Mouse (Mus musculus) forebrain, embryonic 14.5 days (tissue): ENCODE measurements at regions not wholly inside any gene's neighbourhood (a gene's known extent, or its start where the extent isn't known, plus 50 kb on each side); places are given as distances from the start of the nearest gene placed in this dataset.

ENCODE experiments used
- ATAC-seq: fragments of 200-750 bp; cut with Nextera tagmentation; 2 replicates; pipeline ENCODE4 v1.8.0; 2017; ENCODE audit warnings: mild to moderate bottlenecking, moderate library complexity
- DNase-seq: peaks from one replicate; pipeline ENCODE4 v3.0.0-alpha.2; 2015; ENCODE audit warnings: low spot score
- H3K27ac ChIP-seq: fragments of 300-500 bp; sonication (generic); 2 replicates; pipeline ENCODE4 v1.5.1; 2014; ENCODE audit warnings: low read depth, mild to moderate bottlenecking, control low read depth, low read length, moderate library complexity
- H3K27me3 ChIP-seq: fragments of 300-500 bp; sonication (generic); replicated peaks from 2 replicates; pipeline ENCODE4 v1.6.1; 2014; ENCODE audit warnings: low read length, control low read depth, mixed read lengths; ENCODE audit not compliant: control insufficient read depth, insufficient read depth
- H3K36me3 ChIP-seq: fragments of 300-500 bp; sonication (generic); 2 replicates; pipeline ENCODE4 v1.6.1; 2014; ENCODE audit warnings: low read length, control low read depth; ENCODE audit not compliant: control insufficient read depth, insufficient read depth
- H3K4me1 ChIP-seq: fragments of 300-500 bp; sonication (generic); 2 replicates; pipeline ENCODE4 v1.6.1; 2014; ENCODE audit warnings: antibody characterized with exemption, low read length, control low read depth; ENCODE audit not compliant: control insufficient read depth, insufficient read depth
- H3K4me2 ChIP-seq: fragments of 300-500 bp; sonication (generic); 2 replicates; pipeline ENCODE4 v1.6.1; 2014; ENCODE audit warnings: mild to moderate bottlenecking, control low read depth, low read length
- H3K4me3 ChIP-seq: fragments of 300-500 bp; sonication (generic); 2 replicates; pipeline ENCODE4 v1.5.1; 2014; ENCODE audit warnings: low read depth, low read length, control low read depth
- H3K9ac ChIP-seq: fragments of 300-500 bp; sonication (generic); 2 replicates; pipeline ENCODE4 v1.6.1; 2014; ENCODE audit warnings: mild to moderate bottlenecking, low read length, control low read depth, moderate library complexity
- H3K9me3 ChIP-seq: fragments of 300-500 bp; sonication (generic); replicated peaks from 2 replicates; pipeline ENCODE4 v1.6.1; 2016; ENCODE audit warnings: low read length, control low read depth, mixed read lengths; ENCODE audit not compliant: control insufficient read depth
- WGBS: fragments of 180-500 bp; shearing (Covaris S2); extraction: QIAGEN DNeasy Blood & Tissue Kit; methylation state at CpG from one replicate; pipeline ENCODE4 v1.1.7; 2014; 5-methylcytosine and 5-hydroxymethylcytosine counted together

GRCm38 (mm10) chr6:50980311-50980710, 326.1 kb upstream of the Npvf start:
- Histone ChIP-seq H3K9ac (no peak overlapping the region), H3K4me1 (peaks cover 17% of the 10 kb centered on the region), H3K4me2 (no peak overlapping the region), H3K9me3 (no peaks in the 10 kb centered on the region), H3K36me3 (no peaks in the 10 kb centered on the region), H3K27me3 (no peaks in the 10 kb centered on the region), H3K27ac (no peak overlapping the region), H3K4me3 (no peak overlapping the region)
- WGBS = 90% methylated on average over 4 of the region's 4 CpGs
- no peak for ATAC-seq
- no peak for DNase-seq

- no peaks in the 10 kb centered on the region for H3K27me3 ChIP-seq
- no peak for ATAC-seq
- H3K27ac ChIP-seq = no peak overlapping the region
- peaks cover 20% of the 10 kb centered on the region for H3K4me1 ChIP-seq
- no peak overlapping the region for H3K4me3 ChIP-seq
- H3K9ac ChIP-seq = no peak overlapping the region
- no peak for DNase-seq
- 59% methylated on average over 7 of the region's 7 CpGs for WGBS
- H3K36me3 ChIP-seq = no peaks in the 10 kb centered on the region
- H3K9me3 ChIP-seq = no peaks in the 10 kb centered on the region
- no peak overlapping the region for H3K4me2 ChIP-seq
Measured at GRCm38 (mm10) chr6:50981702-50982309, 327.6 kb upstream of the Npvf start.

- ATAC-seq = no peak
- DNase-seq = no peak
- Histone ChIP-seq H3K36me3 (no peaks in the 10 kb centered on the region), H3K9me3 (no peaks in the 10 kb centered on the region), H3K9ac (no peak overlapping the region), H3K4me1 (peaks cover 14% of the 10 kb centered on the region), H3K4me2 (no peak overlapping the region), H3K4me3 (no peak overlapping the region), H3K27ac (no peak overlapping the region), H3K27me3 (no peaks in the 10 kb centered on the region)
- WGBS = 85% methylated on average over 4 of the region's 4 CpGs
Measured at GRCm38 (mm10) chr6:50982856-50983255, 328.6 kb upstream of the Npvf start.

GRCm38 (mm10) chr6:50983511-50984099, 329.4 kb upstream of the Npvf start:
- Histone ChIP-seq H3K27ac (no peak overlapping the region), H3K36me3 (no peaks in the 10 kb centered on the region), H3K9me3 (no peaks in the 10 kb centered on the region), H3K27me3 (no peaks in the 10 kb centered on the region), H3K4me3 (no peak overlapping the region), H3K4me1 (peaks cover 14% of the 10 kb centered on the region), H3K9ac (no peak overlapping the region), H3K4me2 (no peak overlapping the region)
- DNase-seq (no peak), ATAC-seq (no peak)
- whole genome bisulfite sequencing = 33% methylated on average over 8 of the region's 8 CpGs

GRCm38 (mm10) chr6:50984157-50984905, 330.1 kb upstream of the Npvf start:
- H3K36me3 ChIP-seq = no peaks in the 10 kb centered on the region
- peaks cover 14% of the 10 kb centered on the region for H3K4me1 ChIP-seq
- no peak overlapping the region for H3K27ac ChIP-seq
- DNase-seq = peak; percentile 45
- H3K4me3 ChIP-seq = no peak overlapping the region
- no peak overlapping the region for H3K4me2 ChIP-seq
- no peak overlapping the region for H3K9ac ChIP-seq
- H3K9me3 ChIP-seq = no peaks in the 10 kb centered on the region
- ATAC-seq = no peak; the same call in 1 of the 2 replicates
- H3K27me3 ChIP-seq = no peaks in the 10 kb centered on the region
- WGBS = 41% methylated on average over 11 of the region's 11 CpGs

DNA sequence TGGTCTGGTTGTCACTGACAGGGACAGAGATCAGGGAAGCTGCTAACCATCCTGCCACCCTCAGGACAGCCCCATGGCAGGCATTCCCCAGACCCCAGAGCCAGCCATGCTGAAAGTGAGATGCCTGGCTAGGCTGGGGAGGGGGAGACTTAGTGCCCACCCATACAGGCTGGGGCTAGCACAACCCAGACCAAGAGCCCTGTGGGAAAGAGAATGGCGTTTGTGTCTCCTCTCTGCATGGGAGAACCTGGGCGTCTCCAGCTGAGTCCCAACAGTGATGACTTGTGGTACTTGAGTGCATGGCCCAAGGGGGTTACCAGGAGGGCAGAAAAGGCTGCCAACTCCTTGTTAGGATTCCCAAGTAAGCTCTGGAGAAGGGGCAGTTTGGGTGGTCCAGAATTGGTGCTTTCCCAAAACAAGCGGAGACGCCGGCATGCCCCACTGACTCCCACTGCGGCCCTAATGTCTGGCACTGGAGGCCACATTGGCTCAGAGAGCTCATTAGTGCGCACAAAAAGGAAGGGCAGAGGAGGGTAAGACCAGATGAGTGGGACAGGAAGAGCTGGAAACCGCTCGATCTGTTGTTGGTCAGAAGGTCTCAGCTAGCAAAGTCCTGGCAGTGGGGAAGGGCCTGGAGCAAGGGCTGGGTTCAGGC, 332.2 kb upstream of the Npvf start:
- Histone ChIP-seq H3K4me1 (peaks cover 14% of the 10 kb centered on the region), H3K36me3 (no peaks in the 10 kb centered on the region), H3K27ac (no peak overlapping the region), H3K9me3 (no peaks in the 10 kb centered on the region), H3K9ac (no peak overlapping the region), H3K27me3 (no peaks in the 10 kb centered on the region), H3K4me2 (no peak overlapping the region), H3K4me3 (no peak overlapping the region)
- DNase-seq (peak; percentile 54), ATAC-seq (peak; percentile 52; the same call in 1 of the 2 replicates)
- WGBS = 44% methylated on average over 9 of the region's 9 CpGs

DNA sequence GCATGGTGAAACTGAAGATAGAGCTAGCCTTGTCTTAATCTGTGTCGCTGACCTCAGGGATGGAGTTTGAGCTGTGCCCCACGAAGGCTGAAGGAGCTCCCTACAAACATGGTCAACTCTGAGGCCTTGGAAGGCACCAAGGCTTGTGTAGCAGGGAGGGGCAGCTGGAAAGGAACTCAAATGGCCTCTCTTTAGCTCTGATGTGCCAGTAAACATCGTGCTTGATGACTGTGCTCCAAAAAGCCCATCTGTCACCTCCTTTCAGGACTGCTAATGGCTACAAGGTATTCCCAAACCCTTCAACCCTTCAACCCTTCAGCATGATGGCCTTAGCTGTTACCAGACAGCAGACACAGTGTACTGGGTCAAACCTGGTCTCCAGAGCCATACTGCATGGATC, 334.3 kb upstream of the Npvf start:
- Histone ChIP-seq H3K36me3 (no peaks in the 10 kb centered on the region), H3K9me3 (no peaks in the 10 kb centered on the region), H3K27me3 (no peaks in the 10 kb centered on the region), H3K9ac (no peak overlapping the region), H3K27ac (no peak overlapping the region), H3K4me3 (no peak overlapping the region), H3K4me1 (peaks cover 14% of the 10 kb centered on the region), H3K4me2 (no peak overlapping the region)
- no peak for ATAC-seq
- DNase-seq = no peak
- 73% methylated on average over 3 of the region's 3 CpGs for WGBS

DNA sequence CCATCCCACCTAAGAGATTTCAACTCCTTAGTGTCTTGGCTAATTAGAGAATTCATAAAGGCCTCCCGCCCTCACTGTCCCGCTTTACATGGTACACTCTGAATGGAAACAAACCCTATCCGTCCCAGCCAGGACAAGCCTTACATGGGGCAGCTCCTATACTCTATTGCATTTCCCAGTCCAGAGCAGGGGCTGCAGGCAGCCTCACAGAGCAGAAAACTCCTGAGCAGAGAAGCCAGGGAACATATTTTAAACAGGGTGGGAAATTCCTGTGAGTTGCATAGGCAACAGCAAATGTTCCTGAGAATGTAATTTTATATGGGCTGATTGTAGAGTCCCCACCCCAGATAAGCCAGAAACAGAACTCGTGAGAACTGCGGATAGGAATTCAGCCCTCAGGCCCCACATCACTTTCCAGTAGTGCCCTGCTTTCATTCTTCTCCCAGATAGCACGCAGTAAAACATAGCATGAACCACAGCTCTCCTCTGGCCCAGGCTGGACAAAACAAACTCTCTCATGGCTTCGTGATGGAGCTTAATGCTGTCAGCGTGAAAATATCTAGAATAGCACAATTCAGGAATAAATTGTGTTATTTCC, 337.4 kb upstream of the Npvf start:
- ATAC-seq = no peak
- Histone ChIP-seq H3K4me3 (no peak overlapping the region), H3K4me2 (no peak overlapping the region), H3K27ac (no peak overlapping the region), H3K9me3 (no peaks in the 10 kb centered on the region), H3K36me3 (no peaks in the 10 kb centered on the region), H3K4me1 (no peaks in the 10 kb centered on the region), H3K9ac (no peak overlapping the region), H3K27me3 (no peaks in the 10 kb centered on the region)
- WGBS = 83% methylated on average over 8 of the region's 8 CpGs
- no peak for DNase-seq
